ENCODE assay signal across 1 mouse cellular context in genomic region chr4:141624983-141625773, GRCm38 (mm10).
TF ChIP-seq lines count a peak whose summit lies in the region.

No protein-coding gene starts in this region.

TF ChIP-seq in CH12.LX, 34 proteins besides CTCF, POLR2A, EP300 and RAD21:
- TF ChIP-seq MAX (IDR thresholded peaks at IDR 0.05; ENCODE audit: low read length) (peak; percentile 56), UBTF (IDR thresholded peaks at IDR 0.05; ENCODE audit: low read depth, low read length) (no peak), ZMIZ1 (IDR thresholded peaks at IDR 0.05; ENCODE audit: low read depth, low read length) (no peak), SMC3 (IDR thresholded peaks at IDR 0.05; ENCODE audit: low read depth, low read length) (peak; percentile 62), MEF2A (IDR thresholded peaks at IDR 0.05; ENCODE audit: borderline replicate concordance, low read depth, low read length) (peak; percentile 79), CHD2 (IDR thresholded peaks at IDR 0.05; ENCODE audit: low read length) (peak; percentile 58), ELF1 (IDR thresholded peaks at IDR 0.05; ENCODE audit: low read depth, low read length) (peak; percentile 89), RCOR1 (conservative IDR thresholded peaks at IDR 0.05; ENCODE audit: low read depth, low read length) (no peak), IRF4 (IDR thresholded peaks at IDR 0.05; ENCODE audit: low read depth, low read length) (peak; percentile 65), NELFE (IDR thresholded peaks at IDR 0.05; ENCODE audit: low read depth, low read length) (peak; percentile 62; the same call in 1 of the 2 replicates), ETS1 (conservative IDR thresholded peaks at IDR 0.05; ENCODE audit: low read depth, low read length) (peak; percentile 92), MYC (IDR thresholded peaks at IDR 0.05; ENCODE audit: low read depth, low read length) (0 out of 2 replicates have a peak, but pooled peaks have one; percentile 25), HCFC1 (IDR thresholded peaks at IDR 0.05; ENCODE audit: low read depth, low read length) (peak; percentile 56), NRF1 (IDR thresholded peaks at IDR 0.05; ENCODE audit: low read depth, low read length) (no peak), SIN3A (IDR thresholded peaks at IDR 0.05; ENCODE audit: low read length) (peak; percentile 59; the same call in 1 of the 2 replicates), BHLHE40 (IDR thresholded peaks at IDR 0.05; ENCODE audit: low read depth, low read length) (peak; percentile 95), E2F4 (IDR thresholded peaks at IDR 0.05; ENCODE audit: insufficient replicate concordance, low read depth, low read length) (no peak), MXI1 (IDR thresholded peaks at IDR 0.05; ENCODE audit: low read depth, low read length) (no peak), USF2 (conservative IDR thresholded peaks at IDR 0.05; ENCODE audit: low read depth, low read length) (no peak), ZNF384 (IDR thresholded peaks at IDR 0.05; ENCODE audit: low read depth, low read length) (no peak; the same call in 1 of the 2 replicates), MAFK (IDR thresholded peaks at IDR 0.05; ENCODE audit: insufficient replicate concordance, low read length) (no peak), TBP (conservative IDR thresholded peaks at IDR 0.05; ENCODE audit: low read depth, low read length) (0 out of 2 replicates have a peak, but pooled peaks have one; percentile 19), TCF12 (IDR thresholded peaks at IDR 0.05; ENCODE audit: low read depth, low read length) (peak; percentile 96), KAT2A (IDR thresholded peaks at IDR 0.05; ENCODE audit: insufficient replicate concordance, low read length) (0 out of 2 replicates have a peak, but pooled peaks have one; percentile 21), MAZ (IDR thresholded peaks at IDR 0.05; ENCODE audit: low read depth, low read length) (peak; percentile 39)
